ENCODE assay signal across 19 mouse cellular contexts in genomic region chr6:142471141-142471540, GRCm38 (mm10). TPM values are rescaled to one million over a fixed set of nuclear protein-coding genes. Genes with fewer than 3 reads are reported as not detected.
"Had no signal": no experiment of that assay in that cellular context is flagged by ENCODE, and none has a peak within 500 bp of the region (broad histone marks: within the 10 kb centered on the region; RNA-seq: fewer than 3 reads in every experiment).

No protein-coding gene starts in this region.

- H3K4me1 ChIP-seq: midbrain, embryonic 12.5 days; neural tube, embryonic 13.5 days had no signal

- H3K27me3 ChIP-seq: limb, embryonic 12.5 days; midbrain, embryonic 12.5 days; neural tube, embryonic 13.5 days had no signal

- H3K4me2 ChIP-seq: limb, embryonic 12.5 days; midbrain, embryonic 12.5 days; neural tube, embryonic 13.5 days had no signal

- H3K4me3 ChIP-seq: limb, embryonic 12.5 days; midbrain, embryonic 12.5 days; neural tube, embryonic 13.5 days had no signal

- DNase-seq: kidney, adult 8-10 months; kidney, postnatal 36 days; layer of hippocampus, adult 9-11 months; layer of hippocampus, postnatal 36 days; lung, adult 18-20 months; retina, postnatal 1 day; thymus, adult 18-20 months; thymus, postnatal 25 days had no signal

- H3K9ac ChIP-seq: limb, embryonic 12.5 days; midbrain, embryonic 12.5 days; neural tube, embryonic 13.5 days had no signal

- H3K9me3 ChIP-seq: limb, embryonic 12.5 days; midbrain, embryonic 12.5 days; neural tube, embryonic 13.5 days had no signal

- ATAC-seq: hindbrain, postnatal 0 days; midbrain, embryonic 16.5 days had no signal

- H3K36me3 ChIP-seq: limb, embryonic 12.5 days; midbrain, embryonic 12.5 days; neural tube, embryonic 13.5 days had no signal

- H3K27ac ChIP-seq: hindbrain, postnatal 0 days; limb, embryonic 12.5 days; macrophage; midbrain, embryonic 12.5 days; neural tube, embryonic 13.5 days had no signal

RNA-seq across cellular contexts. Expression of gene Gys2, which starts 1.8 kb away (rescaled TPM):
- total RNA-seq: left cerebral cortex, adult 8-10 months; left cerebral cortex, postnatal 36 days; megakaryocyte-erythroid progenitor cell, adult 5-6 weeks had no signal
- polyA plus RNA-seq: hindbrain, postnatal 0 days; intestine, embryonic 14.5 days; limb, embryonic 12.5 days; lung, embryonic 16.5 days; macrophage; midbrain, embryonic 12.5 days; neural tube, embryonic 13.5 days had no signal

RNA-seq across cellular contexts. Expression of gene Spx, which starts 57.9 kb away (rescaled TPM):
- polyA plus RNA-seq: macrophage had no signal
